Mouse (Mus musculus) MEL (cell line): ENCODE data around the gene Cdh6. TPM values are rescaled to one million over a fixed set of nuclear protein-coding genes. Genes with fewer than 3 reads are reported as not detected.

Experiments
- DNase-seq: peaks from one replicate; pipeline ENCODE4 v3.0.0; 2011; ENCODE audit warnings: low read depth, low spot score
- H3K27ac ChIP-seq: 2 replicates; pipeline ENCODE4 v1.5.1; 2012; ENCODE audit warnings: low read depth, mild to moderate bottlenecking, control low read depth, low read length, moderate library complexity; ENCODE audit not compliant: control insufficient read depth
- H3K27me3 ChIP-seq, 2 experiments: fragments of 150-350 bp in 1 of 2; sonication (generic) in 1 of 2; 2 replicates each; pipeline ENCODE4 v1.6.1; 2012; ENCODE audit warnings: low read length in 2 of 2, mild to moderate bottlenecking in 2 of 2, improper control_type of control experiment in 1 of 2, moderate library complexity in 1 of 2; ENCODE audit not compliant: insufficient read depth in 2 of 2, control insufficient read depth in 1 of 2
- H3K36me3 ChIP-seq, 2 experiments: 2 replicates each; pipeline ENCODE4 v1.6.1; 2012 to 2014; ENCODE audit warnings: low read length in 2 of 2, improper control_type of control experiment in 1 of 2, inconsistent platforms in 1 of 2, mild to moderate bottlenecking in 1 of 2; ENCODE audit not compliant: insufficient read depth in 2 of 2, control insufficient read depth in 1 of 2
- H3K4me1 ChIP-seq, 2 experiments: fragments of 150-350 bp in 1 of 2; sonication (generic) in 1 of 2; 2 replicates each; pipeline ENCODE4 v1.6.1; 2012; ENCODE audit warnings: low read length in 2 of 2, improper control_type of control experiment in 1 of 2, mild to moderate bottlenecking in 1 of 2; ENCODE audit not compliant: insufficient read depth in 2 of 2, control insufficient read depth in 1 of 2
- H3K4me3 ChIP-seq, 2 experiments: fragments of 150-350 bp in 1 of 2; sonication (generic) in 1 of 2; 2 replicates each; pipeline ENCODE4 v1.5.1; 2012; ENCODE audit warnings: low read depth in 2 of 2, low read length in 2 of 2, mild to moderate bottlenecking in 2 of 2, moderate library complexity in 2 of 2, control low read depth in 1 of 2, improper control_type of control experiment in 1 of 2; ENCODE audit not compliant: control insufficient read depth in 1 of 2, insufficient read depth in 1 of 2
- H3K79me2 ChIP-seq: 2 replicates; pipeline ENCODE4 v1.6.1; 2012; ENCODE audit warnings: mild to moderate bottlenecking, low read length, moderate library complexity; ENCODE audit not compliant: control insufficient read depth, poor library complexity, insufficient read depth
- H3K9ac ChIP-seq: 2 replicates; pipeline ENCODE4 v1.6.1; 2012; ENCODE audit warnings: low read depth, mild to moderate bottlenecking, control low read depth, low read length, moderate library complexity; ENCODE audit not compliant: control insufficient read depth, poor library complexity, severe bottlenecking
- H3K9me3 ChIP-seq: fragments of 150-350 bp; sonication (generic); replicated peaks from 2 replicates; pipeline ENCODE4 v1.6.1; 2012; ENCODE audit warnings: mild to moderate bottlenecking, low read length, improper control_type of control experiment, moderate library complexity; ENCODE audit not compliant: insufficient read depth
- CHD1 ChIP-seq: IDR thresholded peaks from 2 replicates; pipeline ENCODE4 v1.6.1; 2012; ENCODE audit warnings: low read depth, mild to moderate bottlenecking, inconsistent platforms, low read length, improper control_type of control experiment
- CHD2 ChIP-seq: IDR thresholded peaks from 2 replicates; pipeline ENCODE4 v1.6.1; 2011; ENCODE audit warnings: low read length, improper control_type of control experiment
- CTCF ChIP-seq, 3 experiments: IDR thresholded peaks in 2 of 3; conservative IDR thresholded peaks in 1 of 3; 2 replicates each; pipeline ENCODE4 v1.5.1; 2011 to 2012; ENCODE audit warnings: low read length in 3 of 3, low read depth in 2 of 3, mild to moderate bottlenecking in 2 of 3, improper control_type of control experiment in 1 of 3, inconsistent platforms in 1 of 3, mixed read lengths in 1 of 3, moderate library complexity in 1 of 3; ENCODE audit not compliant: control insufficient read depth in 1 of 3, insufficient read depth in 1 of 3, poor library complexity in 1 of 3, severe bottlenecking in 1 of 3
- E2F4 ChIP-seq: IDR thresholded peaks from 2 replicates; pipeline ENCODE4 v1.6.1; 2011; ENCODE audit warnings: low read depth, low read length, improper control_type of control experiment, borderline replicate concordance
- JUND ChIP-seq: IDR thresholded peaks from 2 replicates; pipeline ENCODE4 v1.6.1; 2011; ENCODE audit warnings: low read depth, mild to moderate bottlenecking, improper control_type of control experiment, low read length
- MAZ ChIP-seq: IDR thresholded peaks from 2 replicates; pipeline ENCODE4 v1.6.1; 2012; ENCODE audit warnings: low read depth, mild to moderate bottlenecking, inconsistent platforms, low read length, improper control_type of control experiment
- MYC ChIP-seq: IDR thresholded peaks from 2 replicates; pipeline ENCODE4 v1.6.1; 2011; ENCODE audit warnings: low read depth, mild to moderate bottlenecking, low read length, improper control_type of control experiment, moderate library complexity
- NRF1 ChIP-seq: IDR thresholded peaks from 2 replicates; pipeline ENCODE4 v1.6.1; 2014; ENCODE audit warnings: low read depth, mild to moderate bottlenecking, inconsistent platforms, low read length, improper control_type of control experiment, moderate library complexity; ENCODE audit not compliant: poor library complexity, insufficient read depth, severe bottlenecking
- RAD21 ChIP-seq: IDR thresholded peaks from 2 replicates; pipeline ENCODE4 v1.6.1; 2011; ENCODE audit warnings: mild to moderate bottlenecking, low read depth, low read length, improper control_type of control experiment
- RCOR1 ChIP-seq: IDR thresholded peaks from 2 replicates; pipeline ENCODE4 v1.6.1; 2012; ENCODE audit warnings: low read depth, mild to moderate bottlenecking, inconsistent platforms, low read length, improper control_type of control experiment
- SMC3 ChIP-seq: IDR thresholded peaks from 2 replicates; pipeline ENCODE4 v1.6.1; 2011; ENCODE audit warnings: low read depth, low read length, improper control_type of control experiment
- TAL1 ChIP-seq: IDR thresholded peaks from 2 replicates; pipeline ENCODE4 v1.6.1; 2012; ENCODE audit warnings: mild to moderate bottlenecking, inconsistent platforms, low read length, moderate library complexity, mixed read lengths
- TCF12 ChIP-seq: IDR thresholded peaks from 2 replicates; pipeline ENCODE4 v1.6.1; 2014; ENCODE audit warnings: low read depth, mild to moderate bottlenecking, inconsistent platforms, low read length, improper control_type of control experiment, moderate library complexity
- UBTF ChIP-seq: IDR thresholded peaks from 2 replicates; pipeline ENCODE4 v1.6.1; 2012; ENCODE audit warnings: low read depth, mild to moderate bottlenecking, inconsistent platforms, low read length, improper control_type of control experiment, moderate library complexity, borderline replicate concordance; ENCODE audit not compliant: insufficient read depth
- USF1 ChIP-seq: IDR thresholded peaks from 2 replicates; pipeline ENCODE4 v1.6.1; 2014; ENCODE audit warnings: low read depth, mild to moderate bottlenecking, inconsistent platforms, low read length, improper control_type of control experiment, moderate library complexity
- polyA plus RNA-seq, 2 experiments: library from polyadenylated mRNA; stranded (reverse) in 1 of 2; unstranded in 1 of 2; fragments of >175 nt in 1 of 2; fragments of >200 nt in 1 of 2; gene quantifications; 2 replicates each; pipeline versions ENCODE4 v1.2.1 to v1.2.4; 2012; ENCODE audit warnings: low replicate concordance in 2 of 2, low read depth in 1 of 2; ENCODE audit not compliant: insufficient read length in 2 of 2, insufficient read depth in 1 of 2, missing spikeins in 1 of 2
- total RNA-seq: library from RNA; depleted of rRNA; stranded (reverse); fragments of 300-350 nt; gene quantifications from 2 replicates; pipeline ENCODE4 v1.2.3, GENCODE M21; 2012

The Cdh6 gene
- total and polyA plus RNA-seq, 3 experiments = not detected

DNA sequence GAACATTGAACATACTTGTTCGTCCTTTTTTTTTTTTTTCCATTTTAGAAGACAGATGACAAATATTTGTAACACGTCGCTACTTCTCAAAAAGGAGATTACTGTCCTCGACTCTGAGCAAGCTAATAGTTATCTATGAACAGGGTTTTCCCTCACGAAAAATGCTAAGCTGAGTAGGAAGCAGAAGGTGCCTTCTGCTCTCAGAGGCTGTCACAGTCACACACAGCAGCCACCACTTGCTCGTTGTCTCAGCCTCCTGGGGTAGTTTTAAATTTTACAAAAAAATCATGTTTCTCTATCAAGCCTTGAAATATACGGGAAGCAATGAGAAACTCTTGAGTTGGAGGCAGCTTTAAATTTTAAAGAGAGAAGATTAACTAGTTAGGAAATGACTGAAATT is 125.6 kb downstream of the Cdh6 start:
- DNase-seq = no peak
- H3K4me3 ChIP-seq = no peak overlapping the region
- no peak for TF ChIP-seq RAD21
- no peaks in the 10 kb centered on the region for H3K9me3 ChIP-seq
- no peak overlapping the region for H3K9ac ChIP-seq
- H3K36me3 ChIP-seq = no peaks in the 10 kb centered on the region
- H3K4me1 ChIP-seq = no peaks in the 10 kb centered on the region
- H3K27ac ChIP-seq = no peak overlapping the region
- H3K79me2 ChIP-seq = no peaks in the 10 kb centered on the region
- no peaks in the 10 kb centered on the region for H3K27me3 ChIP-seq

GRCm38 (mm10) chr15:13034436-13034835 is 139.0 kb downstream of the Cdh6 start:
- DNase-seq = no peak
- Histone ChIP-seq H3K4me1 (no peaks in the 10 kb centered on the region), H3K4me3 (no peak overlapping the region), H3K79me2 (no peaks in the 10 kb centered on the region), H3K36me3 (no peaks in the 10 kb centered on the region), H3K9me3 (no peaks in the 10 kb centered on the region), H3K9ac (no peak overlapping the region), H3K27me3 (no peaks in the 10 kb centered on the region), H3K27ac (no peak overlapping the region)
- TF ChIP-seq RCOR1 (no peak), UBTF (no peak), NRF1 (no peak), MAZ (no peak), TCF12 (no peak), CHD1 (no peak), E2F4 (no peak), SMC3 (no peak), JUND (no peak), RAD21 (no peak), MYC (no peak), USF1 (no peak), CTCF (IDR thresholded peaks at IDR 0.05 in 2 of 3, conservative IDR thresholded peaks at IDR 0.05 in 1 of 3; ENCODE audit: control insufficient read depth in 1 of 3, insufficient read depth in 1 of 3, low read depth in 2 of 3, low read length in 3 of 3, poor library complexity in 1 of 3, severe bottlenecking in 1 of 3) (no peak), CHD2 (no peak)

GRCm38 (mm10) chr15:13030641-13031040 is 142.8 kb downstream of the Cdh6 start:
- Histone ChIP-seq H3K4me3 (no peak overlapping the region), H3K9ac (no peak overlapping the region), H3K27me3 (no peaks in the 10 kb centered on the region), H3K4me1 (no peaks in the 10 kb centered on the region), H3K9me3 (no peaks in the 10 kb centered on the region), H3K36me3 (no peaks in the 10 kb centered on the region), H3K27ac (no peak overlapping the region), H3K79me2 (no peaks in the 10 kb centered on the region)
- TF ChIP-seq TAL1 = no peak
- DNase-seq = no peak
